Mouse (Mus musculus): ENCODE data around the gene Vamp2. TPM values are rescaled to one million over a fixed set of nuclear protein-coding genes. Genes with fewer than 3 reads are reported as not detected.
A peak's percentile ranks its signal among the peaks of the same experiment; 100 is the strongest.
"Not testable (repeated sequence)": the region's sequence is repeated elsewhere in the genome, so short reads cannot be mapped to it uniquely, and the experiment has no call there.

Vamp2 gene
- polyA plus RNA-seq, 1 experiment from 2014 or later = 123 TPM

DNA sequence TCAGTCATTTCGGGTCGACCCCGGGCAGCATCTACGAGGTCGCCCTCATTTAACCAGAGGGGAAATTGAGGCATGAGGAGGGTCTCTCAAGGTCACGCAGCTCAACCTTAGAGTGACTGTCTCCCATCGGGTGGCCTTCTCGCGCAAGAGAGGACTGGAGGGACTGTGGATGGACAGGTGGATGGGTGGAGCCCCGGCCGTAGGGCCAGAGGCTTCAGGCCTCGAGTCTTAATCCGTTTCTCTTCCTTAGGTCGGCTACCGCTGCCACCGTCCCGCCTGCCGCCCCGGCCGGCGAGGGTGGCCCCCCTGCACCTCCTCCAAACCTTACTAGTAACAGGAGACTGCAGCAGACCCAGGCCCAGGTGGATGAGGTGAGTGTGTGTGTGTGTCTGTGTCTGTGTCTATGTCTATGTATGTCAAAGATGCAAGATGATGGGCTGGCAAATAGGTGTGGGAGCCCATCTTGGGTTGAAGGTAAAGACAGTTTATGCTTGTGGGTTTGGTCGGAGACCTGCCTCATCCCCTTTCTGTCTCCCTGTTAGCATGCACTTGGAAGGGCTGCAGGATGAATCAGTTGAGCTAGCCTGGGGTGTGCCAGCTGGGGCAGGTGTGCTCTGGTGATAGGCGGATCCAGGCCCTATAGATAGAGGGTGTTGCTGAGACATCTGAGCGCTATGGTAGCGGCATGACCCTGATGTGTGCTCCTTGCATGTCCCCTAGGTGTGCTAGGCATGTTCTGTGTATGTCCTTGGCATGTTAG is 746 bp downstream of the Vamp2 start:
- Histone ChIP-seq H3K27ac (replicated peaks) (peak overlapping the region; percentile 96), H3K27me3 (no peaks in the 10 kb centered on the region), H3K9ac (replicated peaks) (peak overlapping the region; percentile 99), H3K36me3 (peaks cover 29% of the 10 kb centered on the region), H3K9me3 (no peaks in the 10 kb centered on the region), H3K4me3 (peak overlapping the region; percentile 99), H3K4me2 (replicated peaks) (peak overlapping the region; percentile 83), H3K4me1 (peaks cover 34% of the 10 kb centered on the region)
- peak; percentile 42; the same call in 1 of the 2 replicates for ATAC-seq (ENCODE audit: low FRiP score, low read depth)
- 11% methylated on average over 25 of the region's 25 CpGs for WGBS

DNA sequence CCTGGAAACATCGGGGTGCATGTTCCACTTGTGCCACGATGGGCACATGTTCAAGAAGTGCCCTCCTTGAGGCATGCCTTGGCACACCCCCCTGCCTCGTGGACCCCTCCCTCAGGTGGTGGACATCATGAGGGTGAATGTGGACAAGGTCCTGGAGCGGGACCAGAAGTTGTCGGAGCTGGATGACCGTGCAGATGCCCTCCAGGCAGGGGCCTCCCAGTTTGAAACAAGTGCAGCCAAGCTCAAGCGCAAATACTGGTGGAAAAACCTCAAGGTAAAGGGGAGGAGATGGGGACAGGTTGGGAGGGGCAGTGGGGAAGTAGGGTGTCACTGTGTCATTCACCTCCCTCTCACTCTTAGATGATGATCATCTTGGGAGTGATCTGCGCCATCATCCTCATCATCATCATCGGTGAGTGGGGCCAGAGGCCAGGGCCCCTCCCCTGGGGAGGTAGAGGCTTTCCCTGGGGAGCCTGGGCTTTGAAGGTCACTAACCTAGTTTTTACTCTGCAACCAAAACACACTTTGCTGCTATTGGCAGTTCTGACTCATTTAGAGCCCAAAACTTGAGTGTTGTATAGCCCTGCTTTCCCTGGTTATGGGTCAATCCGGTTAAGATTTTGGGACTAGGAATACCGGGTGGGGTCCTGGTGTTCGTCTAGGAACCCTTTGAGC is 1.5 kb downstream of the Vamp2 start:
- Histone ChIP-seq H3K27me3 (no peaks in the 10 kb centered on the region), H3K4me2 (replicated peaks) (peak overlapping the region; percentile 83), H3K27ac (replicated peaks) (0 out of 2 replicates have a peak overlapping the region, but pooled peaks have one; percentile 96), H3K36me3 (peaks cover 29% of the 10 kb centered on the region), H3K9me3 (no peaks in the 10 kb centered on the region), H3K9ac (replicated peaks) (peak overlapping the region; percentile 99), H3K4me1 (peaks cover 39% of the 10 kb centered on the region), H3K4me3 (peak overlapping the region; percentile 99)
- ATAC-seq (ENCODE audit: low FRiP score, low read depth) = no peak
- 93% methylated on average over 12 of the region's 12 CpGs for WGBS

DNA sequence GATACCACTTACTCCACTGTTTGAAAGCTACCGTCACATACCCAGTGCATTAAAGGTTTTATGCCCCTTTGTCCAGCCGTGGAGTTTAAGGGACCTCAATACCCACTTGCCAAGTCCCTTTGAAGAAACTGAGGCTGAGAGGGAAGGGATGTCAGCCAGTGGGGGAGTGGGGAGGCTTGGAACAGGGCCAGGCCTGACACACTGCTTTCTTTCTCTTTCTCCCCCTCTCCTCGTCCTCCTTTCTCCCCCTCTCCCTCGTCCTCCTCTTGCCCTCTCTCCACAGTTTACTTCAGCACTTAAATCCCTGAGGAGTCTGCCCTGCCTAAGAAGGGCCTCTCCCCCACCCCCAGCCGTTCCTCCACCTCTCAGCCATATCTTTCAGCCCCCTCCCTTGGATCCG is 2.1 kb downstream of the Vamp2 start:
- peak overlapping the region; percentile 31; the same call in 1 of the 2 replicates for H3K9ac ChIP-seq (replicated peaks)
- H3K4me3 ChIP-seq = no peak overlapping the region
- H3K4me1 ChIP-seq = peaks cover 41% of the 10 kb centered on the region
- H3K4me2 ChIP-seq (replicated peaks) = no peak overlapping the region
- peaks cover 29% of the 10 kb centered on the region for H3K36me3 ChIP-seq
- no peak overlapping the region for H3K27ac ChIP-seq (replicated peaks)
- no peaks in the 10 kb centered on the region for H3K27me3 ChIP-seq
- ATAC-seq (ENCODE audit: low FRiP score, low read depth) = no peak
- H3K9me3 ChIP-seq = no peaks in the 10 kb centered on the region
- WGBS = 69% methylated on average over 6 of the region's 6 CpGs

DNA sequence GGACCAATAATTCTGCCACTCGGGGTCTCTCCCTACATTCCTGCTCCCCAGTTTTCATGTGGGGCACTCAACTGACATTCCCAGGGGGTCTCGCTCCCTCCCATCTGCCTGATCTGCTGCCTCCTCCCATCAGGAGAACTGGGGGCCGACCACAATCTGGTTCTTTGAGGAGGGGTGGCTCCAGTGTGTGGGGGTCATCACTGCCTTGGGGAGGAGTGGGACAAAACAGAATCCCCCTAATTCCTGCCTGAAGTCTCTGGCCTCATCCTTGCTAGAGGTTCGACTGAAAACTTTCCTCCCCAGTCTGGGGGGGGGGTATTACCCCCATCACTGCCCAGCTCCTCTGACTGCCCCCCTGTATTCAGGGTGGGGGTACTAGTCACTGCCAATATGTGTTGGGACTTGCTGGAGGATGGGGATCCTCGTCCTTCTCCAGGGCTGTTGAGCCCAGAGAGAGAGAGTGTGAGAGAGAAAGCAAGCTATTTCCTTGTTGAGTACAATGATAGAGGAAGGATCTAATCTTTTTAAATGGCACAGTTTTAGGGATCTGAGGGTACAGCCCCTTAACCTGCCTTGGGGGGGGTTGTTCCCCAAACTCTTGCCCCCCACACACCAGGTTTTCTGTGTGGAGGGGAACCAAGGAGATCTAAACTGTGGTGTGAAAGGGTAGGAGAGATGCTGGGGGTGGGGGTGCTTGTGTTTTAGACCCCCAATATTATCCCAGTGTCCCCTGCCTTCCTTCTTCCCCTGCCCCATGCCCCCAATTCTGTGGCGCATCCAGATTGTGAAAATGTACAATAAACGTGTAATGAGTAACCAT is 3.5 kb downstream of the Vamp2 start:
- Histone ChIP-seq H3K4me2 (replicated peaks) (no peak overlapping the region), H3K27me3 (peaks cover 6% of the 10 kb centered on the region), H3K9me3 (no peaks in the 10 kb centered on the region), H3K4me1 (peaks cover 53% of the 10 kb centered on the region), H3K4me3 (no peak overlapping the region), H3K9ac (replicated peaks) (no peak overlapping the region), H3K27ac (replicated peaks) (no peak overlapping the region), H3K36me3 (peaks cover 29% of the 10 kb centered on the region)
- WGBS = 58% methylated on average over 7 of the region's 7 CpGs
- no peak for ATAC-seq (ENCODE audit: low FRiP score, low read depth)

DNA sequence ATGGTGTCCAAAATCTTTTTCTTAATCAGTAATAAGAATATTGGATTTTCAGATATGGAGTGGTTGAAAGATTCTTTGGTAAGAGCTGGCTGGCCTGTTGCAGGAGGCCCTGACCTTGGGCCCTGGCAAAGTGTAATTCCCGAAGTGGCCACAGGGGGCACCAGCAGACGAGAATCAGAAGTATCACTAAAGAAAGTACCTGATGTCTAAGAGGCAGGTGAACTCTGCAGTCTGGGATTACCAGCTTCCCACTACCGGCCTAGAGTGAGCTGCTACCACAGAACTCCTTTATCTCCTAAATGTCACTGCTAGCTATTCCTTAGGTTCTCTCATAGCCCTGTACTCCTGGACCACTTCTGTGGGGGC is 4.1 kb downstream of the Vamp2 start:
- no peak for ATAC-seq (ENCODE audit: low FRiP score, low read depth)
- Histone ChIP-seq H3K36me3 (peaks cover 29% of the 10 kb centered on the region), H3K27ac (replicated peaks) (no peak overlapping the region), H3K4me3 (no peak overlapping the region), H3K9me3 (no peaks in the 10 kb centered on the region), H3K27me3 (peaks cover 6% of the 10 kb centered on the region), H3K9ac (replicated peaks) (no peak overlapping the region), H3K4me2 (replicated peaks) (no peak overlapping the region), H3K4me1 (peaks cover 59% of the 10 kb centered on the region)
- 9% methylated on average over 3 of the region's 3 CpGs for WGBS

DNA sequence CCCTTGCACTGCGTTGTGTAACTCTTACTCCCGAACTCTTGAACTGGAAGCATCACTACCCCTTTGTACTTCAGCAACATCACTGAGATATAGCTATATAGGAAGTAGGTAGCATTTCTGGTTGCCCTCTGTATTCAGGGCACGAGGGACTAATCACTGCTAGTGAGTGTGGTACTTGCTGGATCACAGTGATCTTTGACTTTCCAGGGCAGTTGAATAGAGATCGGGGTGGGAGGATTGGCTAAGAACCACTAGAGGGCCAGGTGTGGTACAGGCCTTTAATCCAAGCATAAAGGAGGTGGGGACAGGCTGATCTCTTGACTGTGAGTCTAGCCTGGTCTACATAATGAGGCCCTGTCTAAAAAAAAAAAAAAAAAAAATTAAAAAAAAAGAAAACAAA is 4.6 kb downstream of the Vamp2 start:
- peaks cover 29% of the 10 kb centered on the region for H3K36me3 ChIP-seq
- H3K9ac ChIP-seq (replicated peaks) = no peak overlapping the region
- no peak overlapping the region for H3K4me3 ChIP-seq
- ATAC-seq (ENCODE audit: low FRiP score, low read depth) = no peak
- H3K27ac ChIP-seq (replicated peaks) = no peak overlapping the region
- peaks cover 61% of the 10 kb centered on the region for H3K4me1 ChIP-seq
- no peak overlapping the region for H3K4me2 ChIP-seq (replicated peaks)
- 80% methylated on average over 4 of the region's 4 CpGs for WGBS
- H3K27me3 ChIP-seq = peaks cover 6% of the 10 kb centered on the region
- H3K9me3 ChIP-seq = no peaks in the 10 kb centered on the region

DNA sequence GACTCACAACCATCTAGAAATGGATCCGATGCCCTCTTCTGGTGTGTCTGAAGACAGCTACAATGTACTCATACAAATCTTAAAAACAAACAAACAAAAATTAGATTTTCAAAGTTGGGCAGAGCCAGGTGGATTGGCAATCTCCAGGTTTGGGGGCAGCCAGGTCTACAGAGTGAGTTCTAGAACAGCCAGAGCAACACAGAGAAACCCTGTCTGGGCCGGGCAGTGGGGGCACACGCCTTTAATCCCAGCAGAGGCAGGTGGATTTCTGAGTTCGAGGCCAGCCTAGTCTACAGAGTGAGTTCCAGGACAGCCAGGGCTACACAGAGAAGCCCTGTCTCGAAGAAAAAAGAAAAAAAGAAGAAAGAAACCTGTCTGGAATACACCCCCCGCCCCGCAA is 5.6 kb downstream of the Vamp2 start:
- not testable (repeated sequence) for H3K27ac ChIP-seq (replicated peaks); H3K27me3 ChIP-seq; H3K9me3 ChIP-seq; H3K4me2 ChIP-seq (replicated peaks); ATAC-seq (ENCODE audit: low FRiP score, low read depth); H3K4me3 ChIP-seq; H3K9ac ChIP-seq (replicated peaks)
- H3K36me3 ChIP-seq = peaks cover 29% of the 10 kb centered on the region
- 91% methylated on average over 7 of the region's 7 CpGs for whole genome bisulfite sequencing
- H3K4me1 ChIP-seq = peaks cover 70% of the 10 kb centered on the region

DNA sequence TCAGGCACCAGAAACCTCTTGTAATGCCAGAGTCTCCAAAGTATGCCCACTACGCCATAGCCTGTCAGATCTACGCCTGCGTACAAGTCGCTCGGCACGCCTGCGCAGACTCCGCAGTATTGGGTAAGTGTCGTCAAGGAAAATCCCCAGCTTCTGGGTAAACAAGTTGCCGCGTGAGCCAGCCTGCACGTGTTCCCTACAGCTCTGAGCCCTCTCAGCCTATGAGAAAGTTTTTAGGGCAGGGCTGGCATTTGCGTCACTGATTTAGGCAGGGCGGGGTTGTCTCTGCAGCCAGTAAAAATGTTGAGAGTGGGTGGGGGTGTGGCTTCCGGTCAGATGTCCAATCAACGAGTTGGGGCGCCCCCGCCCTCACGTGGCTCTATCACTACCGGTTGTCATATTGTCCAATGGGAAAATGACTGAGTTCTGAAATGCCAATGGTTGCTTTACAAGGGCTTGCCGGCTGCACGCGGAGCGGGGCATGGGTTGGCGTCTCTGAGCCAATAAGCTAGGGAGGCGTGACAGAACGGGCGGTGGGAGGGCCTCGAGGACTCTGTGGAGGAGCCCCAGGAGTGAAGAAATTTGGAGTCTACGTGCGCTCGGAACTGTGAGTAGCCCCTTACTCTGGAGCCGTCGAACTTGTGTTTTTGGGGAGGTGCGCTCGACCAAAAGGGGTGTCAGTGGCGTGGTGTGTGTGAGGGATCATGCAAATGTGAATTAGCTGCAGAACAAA is 6.6 kb downstream of the Vamp2 start, which contains the start of gene Per1:
Per1 (plus strand) TSS at position 521 of the 733 bp plus-strand sequence.
- H3K9me3 ChIP-seq = no peaks in the 10 kb centered on the region
- H3K4me1 ChIP-seq = peaks cover 69% of the 10 kb centered on the region
- H3K4me3 ChIP-seq = peak within 1 kb of the TSS; percentile 48
- H3K4me2 ChIP-seq (replicated peaks) = peak within 1 kb of the TSS; percentile 89
- H3K9ac ChIP-seq (replicated peaks) = peak within 1 kb of the TSS; percentile 56
- H3K27me3 ChIP-seq = peaks cover 6% of the 10 kb centered on the region
- peaks cover 26% of the 10 kb centered on the region for H3K36me3 ChIP-seq
- peak within 1 kb of the TSS; percentile 63 for H3K27ac ChIP-seq (replicated peaks)
- ATAC-seq (ENCODE audit: low FRiP score, low read depth) = peak; percentile 90
- WGBS = under 1% methylated on average over 37 of the region's 37 CpGs

DNA sequence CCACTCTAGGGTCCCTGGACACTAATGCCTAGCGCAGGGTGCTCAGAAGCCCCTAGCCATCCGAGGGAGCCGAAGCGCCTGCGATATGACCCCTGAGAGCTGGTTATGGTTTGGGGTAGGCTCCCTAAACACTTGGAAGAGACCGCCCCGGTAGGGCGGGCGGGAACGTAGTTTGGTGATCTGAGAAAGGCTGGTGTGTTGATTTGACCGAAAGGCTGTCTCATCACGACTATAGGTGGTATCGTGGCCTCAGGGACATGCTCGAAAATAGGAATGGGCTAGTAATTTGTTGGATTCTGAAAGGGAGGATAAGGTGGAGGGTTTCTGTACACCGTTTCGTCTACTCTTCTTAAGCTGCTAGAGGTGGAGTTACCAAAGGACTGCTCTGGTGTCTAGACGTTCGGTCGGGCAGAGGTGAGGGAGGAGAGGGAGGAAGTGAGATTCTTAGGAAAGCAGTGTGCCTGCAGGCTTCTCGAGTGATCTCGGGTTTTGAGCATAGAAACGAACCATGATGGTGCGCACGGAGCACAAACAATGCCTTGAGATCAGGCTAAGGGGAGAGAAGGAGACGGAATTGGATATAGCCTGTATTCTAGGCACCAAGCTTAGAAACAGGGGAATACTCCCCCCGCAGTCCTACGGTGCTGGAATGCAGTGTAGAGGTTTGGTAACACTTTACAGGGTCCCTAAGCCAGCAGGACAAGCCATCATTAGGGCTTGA is 7.4 kb downstream of the Vamp2 start:
- ATAC-seq (ENCODE audit: low FRiP score, low read depth) = no peak
- Histone ChIP-seq H3K4me2 (replicated peaks) (peak overlapping the region; percentile 89), H3K27me3 (peaks cover 6% of the 10 kb centered on the region), H3K4me1 (peaks cover 69% of the 10 kb centered on the region), H3K4me3 (peak overlapping the region; percentile 48), H3K27ac (replicated peaks) (peak overlapping the region; percentile 49; the same call in 1 of the 2 replicates), H3K36me3 (peaks cover 18% of the 10 kb centered on the region), H3K9me3 (no peaks in the 10 kb centered on the region), H3K9ac (replicated peaks) (peak overlapping the region; percentile 56)
- 3% methylated on average over 27 of the region's 27 CpGs for WGBS

DNA sequence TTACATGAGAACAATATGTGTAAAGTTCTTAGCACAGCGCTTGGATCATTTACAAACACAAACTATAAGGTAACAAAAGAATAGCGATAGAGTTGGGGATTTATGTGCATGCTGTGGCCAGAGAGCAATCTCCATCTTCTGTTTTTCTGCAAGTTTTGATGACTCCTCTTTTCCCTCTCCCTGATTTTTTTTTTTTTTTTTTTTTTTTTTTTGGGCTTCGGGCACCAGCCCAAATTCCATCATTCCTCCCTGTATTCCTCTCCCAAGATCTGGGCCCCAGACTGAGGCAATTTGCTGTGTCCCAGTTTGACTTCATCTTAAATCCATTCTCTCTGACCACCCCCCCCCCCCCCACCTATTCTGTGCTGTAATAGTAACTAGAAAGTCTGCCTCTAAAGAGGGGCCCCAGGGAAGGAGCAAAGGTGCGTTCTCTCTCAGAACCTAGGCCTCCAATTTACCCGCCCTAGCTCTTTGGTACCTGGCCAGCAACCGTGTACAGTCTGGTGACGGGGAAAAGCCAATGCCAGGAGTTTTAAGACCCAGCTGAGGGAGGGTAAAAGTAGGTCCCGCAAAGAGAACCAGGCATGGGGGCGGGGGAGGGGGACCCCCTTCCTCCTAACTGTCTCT is 8.2 kb downstream of the Vamp2 start:
- Histone ChIP-seq H3K4me3 (peak overlapping the region; percentile 31), H3K4me2 (replicated peaks) (peak overlapping the region; percentile 92), H3K27me3 (peaks cover 6% of the 10 kb centered on the region), H3K27ac (replicated peaks) (peak overlapping the region; percentile 81; the same call in 1 of the 2 replicates), H3K4me1 (peaks cover 65% of the 10 kb centered on the region), H3K36me3 (peaks cover 18% of the 10 kb centered on the region), H3K9me3 (no peaks in the 10 kb centered on the region), H3K9ac (replicated peaks) (peak overlapping the region; percentile 38)
- WGBS = 16% methylated on average over 9 of the region's 9 CpGs
- ATAC-seq (ENCODE audit: low FRiP score, low read depth) = no peak
